Mouse (Mus musculus) cerebellum, adult (tissue): ENCODE measurements around the gene Il11ra1.
"Not testable (repeated sequence)": the region's sequence is repeated elsewhere in the genome, so short reads cannot be mapped to it uniquely, and the experiment has no call there.

ENCODE experiments used
- ATAC-seq: cut with Nextera tagmentation; 2 replicates; pipeline ENCODE4 v1.9.2; 2017; ENCODE audit warnings: mild to moderate bottlenecking, moderate library complexity, mixed read lengths; ENCODE audit not compliant: insufficient number of reproducible peaks, low FRiP score, low TSS enrichment

Il11ra1 gene

DNA sequence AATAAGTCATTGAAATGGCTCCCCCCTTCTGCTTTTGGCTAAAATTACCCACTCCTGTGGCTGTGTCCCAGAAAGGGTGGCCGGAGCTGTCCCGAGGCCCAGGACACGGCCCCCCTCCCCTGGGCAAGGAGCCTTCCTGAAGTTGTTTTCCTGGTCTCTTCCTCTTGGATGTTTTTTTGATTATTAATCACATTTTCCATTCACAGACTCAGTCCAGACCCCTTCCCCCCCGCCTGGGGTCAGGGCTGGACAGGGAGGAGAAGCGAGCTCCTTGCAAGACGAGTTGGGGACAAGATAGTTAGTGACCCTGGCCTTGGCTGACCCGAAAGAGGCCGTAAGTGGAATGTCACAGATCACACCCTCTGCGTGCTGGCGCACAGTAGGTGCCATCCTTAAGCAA, at the start of gene Il11ra1:
Gene Il11ra1 (plus strand): TSS at position 207 of the 400 bp plus-strand sequence.
- ATAC-seq, result not testable (repeated sequence)

DNA sequence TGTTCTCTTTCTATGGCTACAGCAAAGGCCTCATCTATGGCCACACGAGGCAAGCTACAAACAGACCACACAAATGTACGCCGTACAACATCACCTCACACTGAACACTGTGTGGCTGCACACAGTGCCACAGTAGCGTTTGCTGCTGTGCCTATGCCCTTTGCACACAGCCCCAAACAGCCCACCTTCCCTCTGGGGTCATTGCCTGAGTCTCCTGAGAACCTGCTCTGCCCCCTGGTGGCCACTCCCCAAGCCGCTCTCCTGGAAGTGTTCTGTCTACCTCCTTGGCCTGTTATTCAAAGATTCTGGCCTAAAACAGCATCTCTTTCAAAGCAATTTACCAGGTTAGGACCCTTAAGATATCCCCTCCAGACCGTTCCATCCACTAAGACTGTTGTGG, 46.5 kb upstream of the Il11ra1 start:
- ATAC-seq, result peak; percentile 51

GRCm38 (mm10) chr4:41653730-41654129, 46.1 kb upstream of the Il11ra1 start:
- ATAC-seq, result no peak

DNA sequence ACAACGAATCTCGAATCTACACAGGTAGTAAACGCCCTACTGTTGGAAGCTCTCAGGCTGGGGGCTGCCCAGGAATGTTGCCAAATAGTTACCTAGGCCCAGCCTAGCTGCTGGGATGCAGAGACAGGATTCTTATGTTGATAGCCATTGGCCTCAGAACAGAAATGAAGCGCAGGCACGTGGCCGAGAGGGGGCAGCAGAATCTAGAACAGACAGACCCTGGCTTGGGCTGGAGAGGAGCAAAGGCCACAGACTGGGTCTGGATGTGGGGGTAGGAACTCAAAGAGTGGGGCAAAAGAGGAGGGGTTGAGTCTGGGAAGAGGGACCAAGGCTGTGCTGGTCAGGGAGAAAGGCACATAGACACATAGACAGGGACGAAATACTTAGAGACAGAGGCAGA, 45.6 kb upstream of the Il11ra1 start:
- ATAC-seq, result peak; percentile 56

DNA sequence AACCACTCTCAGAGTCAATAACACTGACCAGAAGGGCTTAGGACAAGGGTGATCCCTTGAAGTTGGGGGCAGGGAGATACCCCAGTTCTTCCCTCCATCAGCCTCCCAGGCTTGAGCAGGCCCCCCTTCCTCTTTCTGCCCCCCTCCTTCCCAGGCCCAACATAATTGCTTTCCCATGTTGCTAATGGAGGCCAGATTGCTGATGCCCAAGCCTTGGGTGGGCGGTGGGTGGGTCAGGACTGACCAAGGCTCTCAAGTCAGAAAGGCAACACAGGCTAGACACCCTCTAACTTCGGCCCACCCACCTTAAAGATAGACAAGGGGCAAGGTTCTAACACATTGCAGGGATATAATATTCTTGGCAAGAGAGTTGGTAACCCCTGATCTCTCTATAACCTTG, 44.3 kb upstream of the Il11ra1 start:
- no peak for ATAC-seq

DNA sequence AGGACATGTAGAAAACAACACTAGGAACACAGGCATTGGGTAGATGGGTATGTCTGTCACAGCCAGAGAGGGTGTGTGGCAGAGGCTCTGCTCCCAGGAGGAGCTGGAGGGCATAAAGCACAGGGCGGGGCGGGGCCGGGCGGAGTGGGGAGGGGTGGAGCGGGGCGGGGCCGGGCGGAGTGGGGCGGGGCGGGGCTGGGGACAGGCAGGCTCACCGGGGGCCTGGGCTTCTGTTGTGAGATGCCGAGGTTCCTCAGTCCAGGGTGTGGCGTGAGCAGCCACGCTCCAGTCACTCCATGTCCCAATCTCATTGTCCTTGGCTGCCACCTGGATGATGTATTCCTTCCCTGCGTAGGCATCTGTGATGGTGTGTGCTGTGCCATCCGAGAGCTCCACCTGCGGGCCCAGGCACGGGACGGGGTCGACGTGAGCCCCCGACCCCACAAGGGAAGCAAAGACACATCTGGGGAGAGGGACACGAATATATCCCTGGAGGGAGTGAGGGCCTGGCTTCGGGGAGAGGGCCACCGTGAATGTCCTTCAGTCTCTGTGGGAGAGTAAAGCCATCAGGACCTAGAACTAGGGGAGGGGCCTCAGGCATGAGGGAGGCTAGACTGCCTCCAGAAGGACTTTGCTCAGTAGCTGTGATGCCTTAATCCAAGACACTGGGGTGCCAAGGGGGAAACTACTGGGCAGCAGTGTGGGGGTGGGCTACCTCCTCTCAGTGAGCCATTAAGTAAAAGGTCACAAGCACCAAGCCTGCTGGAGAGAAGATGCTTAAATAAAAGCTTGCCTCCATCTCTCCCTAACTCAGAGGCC, 41.0 kb upstream of the Il11ra1 start:
- ATAC-seq, result no peak

DNA sequence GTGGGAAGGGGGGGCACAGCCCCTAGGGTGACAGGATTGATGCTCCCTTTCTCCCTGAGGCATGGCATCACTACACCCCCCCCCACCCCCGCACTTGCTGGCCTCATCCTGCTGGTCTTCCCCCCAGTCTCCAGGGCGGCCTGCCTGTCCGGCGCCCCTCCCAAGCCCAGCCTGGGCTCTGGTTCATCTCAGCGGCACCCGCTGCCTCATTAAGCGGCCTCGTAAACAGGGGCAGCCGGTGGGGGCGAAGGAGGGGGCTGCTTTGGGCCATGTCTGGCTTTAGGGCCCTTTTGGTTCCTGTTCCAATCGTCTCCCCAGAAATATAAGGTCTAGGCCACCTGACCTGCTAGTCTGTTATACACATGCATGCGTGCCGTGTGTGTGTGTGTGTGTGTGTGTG, 40.2 kb upstream of the Il11ra1 start:
- no peak for ATAC-seq

DNA sequence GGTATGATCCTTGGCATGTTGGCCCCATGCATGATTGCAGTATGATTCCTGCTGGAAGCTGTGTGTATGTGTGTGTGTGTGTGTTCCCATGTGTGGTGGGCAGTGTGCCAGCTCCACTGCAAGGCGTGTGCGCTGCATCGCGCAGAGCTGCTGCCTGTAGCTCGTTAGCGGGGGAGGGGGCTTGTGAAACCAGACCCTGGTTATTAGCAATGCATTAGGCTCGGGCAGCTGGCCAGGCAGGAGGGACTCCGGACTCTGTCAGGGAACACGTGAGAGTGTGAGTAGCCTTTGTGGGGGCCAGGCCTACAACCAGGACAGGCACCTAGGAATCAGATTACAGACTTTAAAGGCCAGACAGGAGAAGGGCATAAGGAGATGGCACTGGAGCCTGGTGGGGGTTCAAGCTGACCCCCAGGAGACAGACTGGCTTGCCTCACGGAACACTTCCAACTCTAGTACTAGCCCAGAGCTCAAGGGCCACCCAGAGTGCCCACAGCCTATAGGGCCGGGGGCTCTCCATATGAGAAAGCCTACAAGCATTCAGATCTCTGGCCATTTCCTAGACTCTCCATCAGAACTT, 38.8 kb upstream of the Il11ra1 start:
- ATAC-seq, result no peak

GRCm38 (mm10) chr4:41662723-41663122, 37.1 kb upstream of the Il11ra1 start:
- no peak for ATAC-seq

DNA sequence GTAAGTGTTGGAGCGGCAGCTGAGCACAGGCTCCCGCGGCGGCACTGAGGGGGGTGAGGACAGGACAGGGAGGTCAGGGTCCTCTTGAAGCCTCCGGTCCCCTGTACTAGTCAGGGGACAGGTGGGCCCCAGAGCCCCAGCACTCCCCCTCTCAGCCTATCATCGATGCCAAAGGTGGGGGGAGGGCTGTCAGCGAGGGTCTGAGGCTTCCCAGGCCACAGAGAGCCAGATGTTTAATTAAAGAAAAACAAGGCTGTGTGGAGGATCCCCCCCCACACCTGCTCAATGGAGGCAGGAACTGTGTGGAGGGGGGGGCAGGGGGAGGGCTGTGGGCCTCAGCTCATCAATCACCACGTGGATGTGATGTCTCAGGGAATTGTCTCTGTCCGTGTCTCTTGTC, 36.2 kb upstream of the Il11ra1 start:
- no peak for ATAC-seq

- no peak for ATAC-seq
Measured at GRCm38 (mm10) chr4:41664533-41664932, 35.3 kb upstream of the Il11ra1 start.

DNA sequence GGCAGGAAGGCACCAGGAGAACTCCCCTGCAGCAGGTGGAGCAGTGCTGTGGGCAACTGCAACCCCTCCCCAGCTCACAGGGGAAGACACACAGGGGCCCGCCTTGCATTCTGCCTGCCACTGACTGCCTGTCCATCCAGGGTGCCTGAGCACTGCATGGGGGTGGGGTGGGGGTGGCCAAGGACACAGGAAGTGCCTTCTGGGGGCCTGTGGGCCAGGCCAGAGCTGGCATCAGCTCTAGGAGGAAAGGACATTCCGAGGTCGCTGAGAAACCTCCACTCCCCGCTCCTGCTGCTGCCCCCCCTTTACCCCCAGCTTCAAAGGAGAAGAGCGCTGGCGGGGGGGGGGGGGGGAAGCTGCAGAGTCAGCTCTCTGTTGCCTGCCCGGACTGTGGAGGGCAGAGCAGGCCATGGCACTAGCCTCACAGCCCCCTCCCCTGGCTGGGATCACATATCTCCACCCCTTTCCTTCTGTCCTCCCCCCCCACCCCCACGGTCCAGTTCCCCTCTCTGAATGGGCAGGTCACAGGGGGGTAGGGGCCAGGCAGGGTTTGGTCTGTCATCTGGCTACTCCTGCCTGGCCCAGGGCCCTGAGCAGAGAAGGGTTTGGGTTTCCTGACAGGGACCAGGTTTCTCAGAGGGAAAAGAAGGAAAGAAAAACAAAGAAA, 34.6 kb upstream of the Il11ra1 start:
- no peak for ATAC-seq

GRCm38 (mm10) chr4:41666646-41667045, 33.1 kb upstream of the Il11ra1 start:
- no peak for ATAC-seq

DNA sequence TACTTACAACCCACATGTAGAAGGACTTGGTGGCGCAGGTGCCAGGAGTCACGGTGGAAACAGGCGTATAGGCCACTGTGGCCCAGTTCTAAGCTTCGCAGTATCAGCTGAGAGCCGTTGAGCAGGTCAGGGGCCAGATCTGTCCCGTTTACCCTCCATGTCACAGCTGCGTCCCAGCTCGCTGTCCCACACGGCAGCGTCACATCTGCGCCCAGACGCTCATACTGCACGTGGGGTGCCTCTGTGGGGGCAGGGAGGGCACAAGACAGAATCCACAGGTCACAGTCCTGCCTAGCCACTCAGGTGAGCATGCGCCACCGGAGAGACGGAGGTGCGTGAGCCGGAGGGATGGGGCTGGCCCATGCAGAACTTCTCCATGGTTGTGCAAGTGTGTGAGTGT, 29.0 kb upstream of the Il11ra1 start:
- no peak for ATAC-seq

GRCm38 (mm10) chr4:41671500-41671899, 28.3 kb upstream of the Il11ra1 start:
- ATAC-seq, result no peak

GRCm38 (mm10) chr4:41671963-41672480, 27.8 kb upstream of the Il11ra1 start:
- no peak for ATAC-seq

GRCm38 (mm10) chr4:41672522-41672963, 27.2 kb upstream of the Il11ra1 start:
- no peak for ATAC-seq

- no peak for ATAC-seq
Measured at GRCm38 (mm10) chr4:41673186-41673585, 26.6 kb upstream of the Il11ra1 start.

DNA sequence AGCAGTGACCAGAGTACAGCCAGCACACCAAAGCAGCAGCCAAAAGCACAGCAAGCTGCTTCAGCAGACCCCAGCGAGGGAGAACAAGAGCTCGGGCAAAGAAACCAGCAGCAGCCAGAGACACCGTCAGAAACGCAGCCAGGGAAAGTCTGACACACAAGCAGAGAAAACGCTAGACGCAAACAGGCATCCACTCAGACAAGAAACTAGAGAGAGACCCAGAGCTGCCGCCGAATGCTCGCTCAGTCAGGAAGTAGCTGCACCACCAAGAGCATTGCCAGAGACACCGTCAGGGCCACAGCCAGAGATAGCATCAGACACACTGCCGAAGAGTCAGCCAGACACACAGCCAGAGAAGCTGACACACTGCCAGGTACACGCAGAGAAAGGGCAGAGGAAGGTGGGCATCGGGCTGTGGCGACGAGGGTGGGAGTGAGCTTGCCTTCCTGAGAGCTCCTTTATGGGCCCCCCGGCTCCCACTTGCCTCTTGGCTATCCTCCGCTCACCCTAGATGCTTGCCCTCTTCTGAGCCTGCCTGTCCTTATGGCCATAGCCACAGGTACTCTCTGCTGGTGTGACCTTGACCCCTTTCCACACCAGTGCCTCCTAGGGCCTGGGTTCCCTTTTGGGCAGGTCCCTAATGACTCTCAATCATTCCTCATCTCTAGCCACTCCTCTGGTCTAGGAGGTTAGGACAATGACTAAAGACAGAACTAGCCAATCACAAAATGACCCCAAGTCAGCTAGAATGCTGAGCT, 23.4 kb upstream of the Il11ra1 start:
- peak; percentile 21 for ATAC-seq

DNA sequence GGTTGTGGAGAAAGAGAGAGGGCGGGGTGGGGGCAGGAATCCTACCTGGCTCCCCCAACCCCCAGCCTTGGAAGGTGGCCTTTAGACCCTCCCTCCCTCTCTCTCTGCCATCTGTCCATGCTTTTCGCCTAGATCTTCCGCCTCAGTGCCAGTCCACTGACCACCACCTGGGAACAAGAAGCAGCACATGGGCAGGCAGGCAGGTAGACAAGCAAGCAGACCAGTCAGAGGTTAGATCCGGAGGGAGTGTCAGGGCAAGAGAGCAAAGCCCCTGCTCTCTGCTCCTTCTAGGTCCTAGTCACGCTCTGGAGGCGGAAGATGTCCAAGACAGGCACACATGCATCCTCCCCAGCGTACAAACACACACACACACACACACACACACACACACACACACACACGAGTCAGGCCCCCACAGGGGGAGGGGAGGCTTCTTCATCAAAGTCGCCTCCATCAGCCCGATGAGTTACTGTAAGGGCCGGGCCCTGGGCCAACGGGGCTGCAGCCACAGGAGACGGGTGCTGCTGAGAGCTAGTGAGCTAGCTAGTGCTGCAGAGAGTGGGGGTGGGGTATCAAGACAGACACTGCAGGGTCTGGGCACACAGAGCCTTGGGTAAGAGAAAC, 22.7 kb upstream of the Il11ra1 start:
- ATAC-seq, result peak; percentile 46
